Mouse (Mus musculus) limb, embryonic 11.5 days (tissue): ENCODE measurements at regions not wholly inside any gene's neighbourhood (a gene's known extent, or its start where the extent isn't known, plus 50 kb on each side); places are given as distances from the start of the nearest gene placed in this dataset.

ENCODE experiments used
- ATAC-seq: fragments of 200-750 bp; cut with Nextera tagmentation; 2 replicates; pipeline ENCODE4 v1.8.0; 2017; ENCODE audit warnings: low read depth; ENCODE audit not compliant: insufficient number of reproducible peaks, low FRiP score, low TSS enrichment
- DNase-seq: peaks from one replicate; pipeline ENCODE4 v3.0.0-alpha.2; 2015; ENCODE audit warnings: low spot score
- H3K27ac ChIP-seq: fragments of 300-500 bp; sonication (generic); replicated peaks from 2 replicates; pipeline ENCODE4 v1.5.1; 2014; ENCODE audit warnings: low read depth, mild to moderate bottlenecking, low read length
- H3K27me3 ChIP-seq: fragments of 300-500 bp; sonication (generic); 2 replicates; pipeline ENCODE4 v1.6.1; 2014; ENCODE audit warnings: mild to moderate bottlenecking, low read length, mixed read lengths; ENCODE audit not compliant: control insufficient read depth, insufficient read depth
- H3K36me3 ChIP-seq: fragments of 300-500 bp; sonication (generic); 2 replicates; pipeline ENCODE4 v1.6.1; 2014; ENCODE audit warnings: mild to moderate bottlenecking, low read length, moderate library complexity, mixed read lengths; ENCODE audit not compliant: control insufficient read depth, insufficient read depth
- H3K4me1 ChIP-seq: fragments of 300-500 bp; sonication (generic); 2 replicates; pipeline ENCODE4 v1.6.1; 2014; ENCODE audit warnings: low read length, mixed read lengths; ENCODE audit not compliant: control insufficient read depth, insufficient read depth
- H3K4me2 ChIP-seq: fragments of 300-500 bp; sonication (generic); 2 replicates; pipeline ENCODE4 v1.6.1; 2014; ENCODE audit warnings: low read depth, mild to moderate bottlenecking, moderate library complexity; ENCODE audit not compliant: severe bottlenecking
- H3K4me3 ChIP-seq: fragments of 300-500 bp; sonication (generic); 2 replicates; pipeline ENCODE4 v1.5.1; 2014; ENCODE audit warnings: low read depth, low read length
- H3K9ac ChIP-seq: fragments of 300-500 bp; sonication (generic); 2 replicates; pipeline ENCODE4 v1.6.1; 2014; ENCODE audit warnings: mild to moderate bottlenecking, low read length
- H3K9me3 ChIP-seq: fragments of 300-500 bp; sonication (generic); 2 replicates; pipeline ENCODE4 v1.6.1; 2016; ENCODE audit warnings: low read length; ENCODE audit not compliant: control insufficient read depth
- WGBS: fragments of 180-500 bp; shearing (Covaris S2); extraction: QIAGEN DNeasy Blood & Tissue Kit; methylation state at CpG from one replicate; pipeline ENCODE4 v1.1.7; 2014; 5-methylcytosine and 5-hydroxymethylcytosine counted together

GRCm38 (mm10) chr3:60389032-60389431 lies 83.6 kb upstream of the Mbnl1 start:
- 89% methylated on average over 2 of the region's 2 CpGs for WGBS
- Histone ChIP-seq H3K4me2 (no peak overlapping the region), H3K36me3 (no peaks in the 10 kb centered on the region), H3K4me1 (no peaks in the 10 kb centered on the region), H3K4me3 (no peak overlapping the region), H3K27me3 (no peaks in the 10 kb centered on the region), H3K27ac (no peak overlapping the region), H3K9ac (no peak overlapping the region), H3K9me3 (no peaks in the 10 kb centered on the region)
- ATAC-seq = no peak
- DNase-seq = no peak

- Histone ChIP-seq H3K27ac (no peak overlapping the region), H3K4me1 (no peaks in the 10 kb centered on the region), H3K4me3 (no peak overlapping the region), H3K9me3 (no peaks in the 10 kb centered on the region), H3K36me3 (no peaks in the 10 kb centered on the region), H3K27me3 (no peaks in the 10 kb centered on the region), H3K4me2 (no peak overlapping the region), H3K9ac (no peak overlapping the region)
- DNase-seq = no peak
- no peak for ATAC-seq
- 74% methylated on average over 4 of the region's 4 CpGs for WGBS
Measured at GRCm38 (mm10) chr3:60395299-60395698, 77.3 kb upstream of the Mbnl1 start.

DNA sequence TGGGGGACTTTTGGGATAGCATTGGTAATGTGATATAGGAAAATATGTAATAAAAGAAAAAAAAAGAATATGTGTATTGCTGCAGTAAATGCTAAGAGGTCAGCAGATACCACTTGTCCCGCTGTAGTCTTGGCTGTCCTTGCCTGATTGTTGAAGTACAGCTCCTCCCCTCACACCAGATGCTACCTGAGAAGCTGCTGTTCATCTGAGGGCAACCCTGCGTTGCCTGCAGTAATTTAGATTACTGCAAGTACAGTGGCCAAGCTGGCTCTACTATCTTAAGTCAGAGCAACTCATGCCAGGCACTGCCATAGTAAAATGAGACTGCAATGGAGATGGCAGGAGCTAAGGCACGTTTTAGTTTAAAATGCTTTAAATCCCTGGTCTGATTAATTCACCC lies 75.7 kb upstream of the Mbnl1 start:
- Histone ChIP-seq H3K9ac (no peak overlapping the region), H3K9me3 (no peaks in the 10 kb centered on the region), H3K27me3 (no peaks in the 10 kb centered on the region), H3K36me3 (no peaks in the 10 kb centered on the region), H3K27ac (no peak overlapping the region), H3K4me3 (no peak overlapping the region), H3K4me1 (no peaks in the 10 kb centered on the region), H3K4me2 (no peak overlapping the region)
- 77% methylated on average over 3 of the region's 3 CpGs for WGBS
- ATAC-seq (no peak), DNase-seq (no peak)

GRCm38 (mm10) chr3:60398796-60399195 lies 73.8 kb upstream of the Mbnl1 start:
- Histone ChIP-seq H3K36me3 (no peaks in the 10 kb centered on the region), H3K9me3 (no peaks in the 10 kb centered on the region), H3K27me3 (no peaks in the 10 kb centered on the region), H3K4me2 (no peak overlapping the region), H3K27ac (no peak overlapping the region), H3K4me1 (no peaks in the 10 kb centered on the region), H3K9ac (no peak overlapping the region), H3K4me3 (no peak overlapping the region)
- DNase-seq (no peak), ATAC-seq (no peak)

- H3K36me3 ChIP-seq = no peaks in the 10 kb centered on the region
- ATAC-seq (no peak), DNase-seq (no peak)
- no peaks in the 10 kb centered on the region for H3K4me1 ChIP-seq
- H3K4me3 ChIP-seq = no peak overlapping the region
- H3K27me3 ChIP-seq = no peaks in the 10 kb centered on the region
- no peaks in the 10 kb centered on the region for H3K9me3 ChIP-seq
- H3K4me2 ChIP-seq = no peak overlapping the region
- 86% methylated on average over 5 of the region's 5 CpGs for WGBS
- no peak overlapping the region for H3K27ac ChIP-seq
- no peak overlapping the region for H3K9ac ChIP-seq
Measured at GRCm38 (mm10) chr3:60402251-60402830, 70.3 kb upstream of the Mbnl1 start.

- ATAC-seq (no peak), DNase-seq (no peak)
- WGBS = 85% methylated on average over 2 of the region's 2 CpGs
Measured at GRCm38 (mm10) chr3:60407426-60407825, 65.2 kb upstream of the Mbnl1 start.

DNA sequence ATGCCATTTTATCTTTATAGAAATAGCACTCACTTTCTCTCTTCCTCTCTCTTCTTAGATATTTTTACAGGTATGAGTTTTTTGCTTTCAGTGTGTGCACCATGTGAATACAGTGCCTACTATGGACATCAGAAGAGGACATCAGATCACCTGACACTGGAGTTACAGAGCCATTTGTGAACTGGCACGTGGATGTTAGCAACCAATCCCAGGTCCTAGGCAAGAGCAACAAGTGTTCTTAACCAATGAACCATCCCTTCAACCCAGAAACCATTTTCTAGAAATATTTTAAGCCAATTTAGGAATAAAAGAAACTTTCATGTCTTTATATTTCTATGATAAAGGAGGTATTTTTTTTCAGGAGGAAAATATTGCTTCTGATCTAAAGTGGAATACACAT lies 64.7 kb upstream of the Mbnl1 start:
- no peak overlapping the region for H3K9ac ChIP-seq
- H3K4me1 ChIP-seq = no peaks in the 10 kb centered on the region
- no peak overlapping the region for H3K4me3 ChIP-seq
- ATAC-seq = no peak
- no peak for DNase-seq
- H3K4me2 ChIP-seq = no peak overlapping the region
- WGBS = 72% methylated on average over 1 of the region's 1 CpGs
- H3K27ac ChIP-seq = no peak overlapping the region
- H3K27me3 ChIP-seq = no peaks in the 10 kb centered on the region
- H3K36me3 ChIP-seq = no peaks in the 10 kb centered on the region
- H3K9me3 ChIP-seq = no peaks in the 10 kb centered on the region

More at GRCm38 (mm10) chr3:60407426-60407825, 65.2 kb upstream of the Mbnl1 start:
- Histone ChIP-seq H3K4me3 (no peak overlapping the region), H3K4me2 (no peak overlapping the region), H3K9me3 (no peaks in the 10 kb centered on the region), H3K9ac (no peak overlapping the region), H3K27me3 (no peaks in the 10 kb centered on the region), H3K4me1 (no peaks in the 10 kb centered on the region), H3K27ac (no peak overlapping the region), H3K36me3 (no peaks in the 10 kb centered on the region)

GRCm38 (mm10) chr3:60408553-60409282 lies 63.9 kb upstream of the Mbnl1 start:
- ATAC-seq (no peak), DNase-seq (no peak)
- Histone ChIP-seq H3K27ac (no peak overlapping the region), H3K9me3 (no peaks in the 10 kb centered on the region), H3K4me1 (no peaks in the 10 kb centered on the region), H3K36me3 (no peaks in the 10 kb centered on the region), H3K4me3 (no peak overlapping the region), H3K9ac (no peak overlapping the region), H3K27me3 (no peaks in the 10 kb centered on the region), H3K4me2 (0 out of 2 replicates have a peak overlapping the region, but pooled peaks have one; percentile 7)
- WGBS = 57% methylated on average over 7 of the region's 7 CpGs

DNA sequence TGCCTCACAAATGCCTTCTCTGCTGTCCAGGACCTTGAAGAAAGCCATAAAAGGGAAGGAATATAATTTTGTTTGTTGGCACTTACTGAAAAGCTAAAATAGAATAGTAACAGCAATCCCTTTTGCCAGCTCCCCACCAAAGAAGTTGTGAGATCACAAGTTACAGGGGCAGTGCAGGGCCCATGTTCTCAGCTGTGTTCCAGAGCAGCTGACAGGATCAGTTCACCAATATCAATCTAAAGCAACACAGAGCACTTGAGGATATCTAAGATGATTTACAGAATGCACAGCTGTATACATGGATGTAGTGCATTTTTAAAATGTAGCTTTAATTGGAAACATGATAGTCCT lies 63.4 kb upstream of the Mbnl1 start:
- no peak for ATAC-seq
- Histone ChIP-seq H3K4me1 (no peaks in the 10 kb centered on the region), H3K9ac (no peak overlapping the region), H3K27me3 (no peaks in the 10 kb centered on the region), H3K4me3 (no peak overlapping the region), H3K27ac (no peak overlapping the region), H3K36me3 (no peaks in the 10 kb centered on the region), H3K9me3 (no peaks in the 10 kb centered on the region), H3K4me2 (no peak overlapping the region)
- no peak for DNase-seq
